Mouse (Mus musculus) heart, postnatal 0 days (tissue): Measurements from ENCODE around the gene Gnptg.

Experiments used
- CTCF ChIP-seq: IDR thresholded peaks from 2 replicates; pipeline ENCODE4 v1.5.1; 2016; ENCODE audit warnings: antibody characterized with exemption, control low read depth, low read depth
- EP300 ChIP-seq: IDR thresholded peaks from 2 replicates; pipeline ENCODE4 v1.6.1; 2016; ENCODE audit warnings: antibody characterized with exemption, low read depth

- no peak for TF ChIP-seq CTCF
- TF ChIP-seq EP300 = no peak
Observed at GRCm38 (mm10) chr17:25184961-25185360, 55.0 kb downstream of the Gnptg start.
